Mouse (Mus musculus) midbrain, embryonic 12.5 days (tissue): ENCODE measurements around the gene Sh3d21. TPM values are rescaled to one million over a fixed set of nuclear protein-coding genes. Genes with fewer than 3 reads are reported as not detected.

Experiments
- ATAC-seq: fragments of 200-750 bp; cut with Nextera tagmentation; 2 replicates; pipeline ENCODE4 v1.8.0; 2017; ENCODE audit warnings: low read depth, moderate TSS enrichment, moderate library complexity; ENCODE audit not compliant: low FRiP score
- H3K27ac ChIP-seq: fragments of 300-500 bp; sonication (generic); replicated peaks from 2 replicates; pipeline ENCODE4 v1.5.1; 2016; ENCODE audit warnings: mild to moderate bottlenecking
- H3K27me3 ChIP-seq: fragments of 300-500 bp; sonication (generic); 2 replicates; pipeline ENCODE4 v1.6.1; 2016; ENCODE audit warnings: mild to moderate bottlenecking
- H3K36me3 ChIP-seq: fragments of 300-500 bp; sonication (generic); 2 replicates; pipeline ENCODE4 v1.6.1; 2016
- H3K4me1 ChIP-seq: fragments of 300-500 bp; sonication (generic); 2 replicates; pipeline ENCODE4 v1.6.1; 2016
- H3K4me2 ChIP-seq: fragments of 300-500 bp; sonication (generic); replicated peaks from 2 replicates; pipeline ENCODE4 v1.6.1; 2016; ENCODE audit warnings: mild to moderate bottlenecking, moderate library complexity
- H3K4me3 ChIP-seq: fragments of 300-500 bp; sonication (generic); 2 replicates; pipeline ENCODE4 v1.5.1; 2016; ENCODE audit warnings: mild to moderate bottlenecking
- H3K9ac ChIP-seq: fragments of 300-500 bp; sonication (generic); replicated peaks from 2 replicates; pipeline ENCODE4 v1.6.1; 2016; ENCODE audit warnings: mild to moderate bottlenecking, moderate library complexity
- H3K9me3 ChIP-seq: fragments of 300-500 bp; sonication (generic); 2 replicates; pipeline ENCODE4 v1.6.1; 2016; ENCODE audit warnings: mild to moderate bottlenecking
- WGBS: fragments of 180-500 bp; shearing (Covaris S2); methylation state at CpG from one replicate; pipeline ENCODE4 v1.1.7; 2016; 5-methylcytosine and 5-hydroxymethylcytosine counted together
- polyA plus RNA-seq: library from polyadenylated mRNA; unstranded; fragments of >200 nt; fragmentation: Nextera tagmentation; extraction: Ambion mirVana; gene quantifications from 2 replicates; pipeline ENCODE4 v1.2.1, GENCODE M21; 2016

Sh3d21 gene
- polyA plus RNA-seq, 1 experiment from 2014 or later: 1.7 TPM

- H3K36me3 ChIP-seq: peaks cover 33% of the 10 kb centered on the region
- peaks cover 12% of the 10 kb centered on the region for H3K4me1 ChIP-seq
- no peaks in the 10 kb centered on the region for H3K9me3 ChIP-seq
- H3K27me3 ChIP-seq: 0 out of 2 replicates have a peak, but pooled peaks cover 7% of the 10 kb centered on the region
- 71% methylated on average over 4 of the region's 4 CpGs for WGBS
- ATAC-seq: no peak
- H3K9ac ChIP-seq: no peak overlapping the region
- H3K4me2 ChIP-seq: peak overlapping the region; percentile 82; the same call in 1 of the 2 replicates
- no peak overlapping the region for H3K4me3 ChIP-seq
- no peak overlapping the region for H3K27ac ChIP-seq
These were observed 394 bp upstream of the Sh3d21 start for GRCm38 (mm10) chr4:126163685-126164084.

GRCm38 (mm10) chr4:126162544-126163066, 686 bp downstream of the Sh3d21 start:
- H3K36me3 ChIP-seq: peaks cover 22% of the 10 kb centered on the region
- WGBS: under 1% methylated on average over 44 of the region's 44 CpGs
- no peak overlapping the region for H3K27ac ChIP-seq
- ATAC-seq: peak; percentile 87
- H3K4me2 ChIP-seq: peak overlapping the region; percentile 82
- H3K9ac ChIP-seq: peak overlapping the region; percentile 57
- peak overlapping the region; percentile 46 for H3K4me3 ChIP-seq
- H3K4me1 ChIP-seq: peaks cover 12% of the 10 kb centered on the region
- 0 out of 2 replicates have a peak, but pooled peaks cover 7% of the 10 kb centered on the region for H3K27me3 ChIP-seq
- no peaks in the 10 kb centered on the region for H3K9me3 ChIP-seq

GRCm38 (mm10) chr4:126161986-126162385, 1.3 kb downstream of the Sh3d21 start:
- WGBS: 65% methylated on average over 9 of the region's 9 CpGs
- Histone ChIP-seq H3K4me1 (peaks cover 12% of the 10 kb centered on the region), H3K9me3 (no peaks in the 10 kb centered on the region), H3K9ac (peak overlapping the region; percentile 57), H3K36me3 (peaks cover 16% of the 10 kb centered on the region), H3K27ac (no peak overlapping the region), H3K4me3 (peak overlapping the region; percentile 46), H3K4me2 (peak overlapping the region; percentile 82), H3K27me3 (0 out of 2 replicates have a peak, but pooled peaks cover 7% of the 10 kb centered on the region)
- ATAC-seq: no peak

DNA sequence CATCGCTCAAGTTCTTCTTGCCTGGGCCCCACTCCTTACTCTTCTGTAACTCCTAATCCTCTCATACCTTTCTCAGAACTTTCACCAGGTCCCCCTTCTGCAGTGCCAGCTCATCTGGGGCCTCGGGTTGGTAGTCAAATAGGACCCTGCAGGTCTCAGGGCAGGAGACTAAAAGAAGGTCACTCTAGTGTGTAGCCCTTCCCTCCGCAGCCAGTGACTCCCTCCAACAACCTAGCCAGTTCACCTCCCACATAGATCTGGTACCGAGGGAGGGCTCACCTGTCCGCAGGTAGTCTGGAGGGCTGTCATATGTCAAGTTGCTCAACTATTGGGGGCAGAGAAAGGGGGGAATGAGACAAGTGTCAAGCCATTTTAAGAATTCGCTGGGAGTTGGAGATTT, 1.8 kb downstream of the Sh3d21 start:
- no peak overlapping the region for H3K9ac ChIP-seq
- H3K36me3 ChIP-seq: peaks cover 11% of the 10 kb centered on the region
- H3K4me1 ChIP-seq: peaks cover 12% of the 10 kb centered on the region
- H3K27ac ChIP-seq: no peak overlapping the region
- H3K4me2 ChIP-seq: no peak overlapping the region
- no peak overlapping the region for H3K4me3 ChIP-seq
- H3K27me3 ChIP-seq: 0 out of 2 replicates have a peak, but pooled peaks cover 7% of the 10 kb centered on the region
- 89% methylated on average over 6 of the region's 6 CpGs for WGBS
- H3K9me3 ChIP-seq: no peaks in the 10 kb centered on the region
- ATAC-seq: no peak

GRCm38 (mm10) chr4:126160981-126161380, 2.3 kb downstream of the Sh3d21 start:
- H3K9ac ChIP-seq: no peak overlapping the region
- peaks cover 6% of the 10 kb centered on the region for H3K36me3 ChIP-seq
- WGBS: 86% methylated on average over 8 of the region's 8 CpGs
- no peak overlapping the region for H3K4me3 ChIP-seq
- no peak for ATAC-seq
- H3K27me3 ChIP-seq: 0 out of 2 replicates have a peak, but pooled peaks cover 7% of the 10 kb centered on the region
- no peaks in the 10 kb centered on the region for H3K9me3 ChIP-seq
- H3K4me2 ChIP-seq: no peak overlapping the region
- no peak overlapping the region for H3K27ac ChIP-seq
- peaks cover 12% of the 10 kb centered on the region for H3K4me1 ChIP-seq

DNA sequence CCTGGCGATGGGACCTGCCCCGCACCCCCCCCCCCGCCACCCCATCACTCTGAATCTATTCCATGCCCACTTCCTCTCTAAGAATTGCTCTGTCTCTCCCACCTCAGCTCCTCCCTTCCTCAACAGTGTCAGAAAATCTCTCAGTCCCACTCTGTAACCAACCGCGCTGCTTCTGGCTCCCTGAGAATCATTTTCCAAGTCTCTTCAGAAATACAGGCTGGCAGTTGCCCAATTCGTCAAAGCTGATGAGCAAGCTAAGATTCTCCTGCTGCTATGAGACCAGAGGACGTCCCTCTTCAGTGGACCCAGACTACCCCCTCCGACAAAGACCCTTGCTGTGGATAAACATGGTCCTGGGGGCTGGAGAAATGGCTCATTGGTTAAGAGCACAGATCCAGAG, 3.8 kb downstream of the Sh3d21 start:
- 0 out of 2 replicates have a peak, but pooled peaks cover 7% of the 10 kb centered on the region for H3K27me3 ChIP-seq
- no peak overlapping the region for H3K4me2 ChIP-seq
- H3K27ac ChIP-seq: no peak overlapping the region
- H3K4me1 ChIP-seq: peaks cover 12% of the 10 kb centered on the region
- ATAC-seq: no peak
- no peaks in the 10 kb centered on the region for H3K9me3 ChIP-seq
- H3K9ac ChIP-seq: no peak overlapping the region
- H3K36me3 ChIP-seq: no peaks in the 10 kb centered on the region
- WGBS: 76% methylated on average over 7 of the region's 8 CpGs
- no peak overlapping the region for H3K4me3 ChIP-seq

- no peak for ATAC-seq
- Histone ChIP-seq H3K9ac (no peak overlapping the region), H3K36me3 (no peaks in the 10 kb centered on the region), H3K27ac (no peak overlapping the region), H3K4me2 (no peak overlapping the region), H3K9me3 (no peaks in the 10 kb centered on the region), H3K27me3 (0 out of 2 replicates have a peak, but pooled peaks cover 7% of the 10 kb centered on the region), H3K4me3 (no peak overlapping the region), H3K4me1 (peaks cover 3% of the 10 kb centered on the region)
- 92% methylated on average over 6 of the region's 6 CpGs for WGBS
These were observed 5.7 kb downstream of the Sh3d21 start for GRCm38 (mm10) chr4:126157562-126157961.

- Histone ChIP-seq H3K9me3 (no peaks in the 10 kb centered on the region), H3K36me3 (no peaks in the 10 kb centered on the region), H3K27ac (no peak overlapping the region), H3K4me2 (no peak overlapping the region), H3K9ac (no peak overlapping the region), H3K4me1 (no peaks in the 10 kb centered on the region), H3K27me3 (no peaks in the 10 kb centered on the region; the same call in 1 of the 2 replicates), H3K4me3 (no peak overlapping the region)
- WGBS: 54% methylated on average over 5 of the region's 5 CpGs
- no peak for ATAC-seq
These were observed 6.7 kb downstream of the Sh3d21 start for GRCm38 (mm10) chr4:126156617-126157016.

GRCm38 (mm10) chr4:126155869-126156268, 7.4 kb downstream of the Sh3d21 start:
- ATAC-seq: no peak
- H3K9me3 ChIP-seq: no peaks in the 10 kb centered on the region
- H3K9ac ChIP-seq: no peak overlapping the region
- WGBS: 61% methylated on average over 2 of the region's 2 CpGs
- no peak overlapping the region for H3K4me3 ChIP-seq
- H3K4me2 ChIP-seq: no peak overlapping the region
- no peaks in the 10 kb centered on the region for H3K4me1 ChIP-seq
- H3K27me3 ChIP-seq: peaks cover 6% of the 10 kb centered on the region
- H3K27ac ChIP-seq: peak overlapping the region; percentile 54
- no peaks in the 10 kb centered on the region for H3K36me3 ChIP-seq

GRCm38 (mm10) chr4:126155183-126155582, 8.1 kb downstream of the Sh3d21 start:
- Histone ChIP-seq H3K9ac (no peak overlapping the region), H3K27ac (peak overlapping the region; percentile 54), H3K4me2 (no peak overlapping the region), H3K27me3 (peaks cover 13% of the 10 kb centered on the region), H3K36me3 (no peaks in the 10 kb centered on the region), H3K4me3 (no peak overlapping the region), H3K4me1 (no peaks in the 10 kb centered on the region), H3K9me3 (no peaks in the 10 kb centered on the region)
- WGBS: 70% methylated on average over 4 of the region's 4 CpGs
- no peak for ATAC-seq

DNA sequence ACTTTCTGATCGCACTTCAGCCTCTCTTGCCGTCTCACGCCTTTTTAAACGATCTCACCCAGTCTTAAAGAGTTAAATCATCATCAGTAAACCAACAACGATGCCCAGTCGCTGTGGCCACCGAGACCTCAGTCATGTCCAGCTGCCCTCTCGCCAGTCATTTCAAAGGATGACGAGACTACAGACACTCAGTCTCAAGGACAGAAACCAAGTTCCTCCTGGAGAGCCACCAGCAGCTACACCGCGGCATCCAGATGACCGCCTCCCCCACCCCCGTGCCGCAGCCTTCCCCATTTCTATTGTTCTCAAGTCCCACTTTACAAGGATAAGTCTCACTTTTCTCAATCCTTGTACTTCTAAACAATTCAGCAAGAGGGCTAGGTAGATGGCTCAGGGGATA, 10.4 kb downstream of the Sh3d21 start:
- Histone ChIP-seq H3K9me3 (no peaks in the 10 kb centered on the region), H3K4me1 (peaks cover 16% of the 10 kb centered on the region), H3K4me2 (no peak overlapping the region), H3K9ac (no peak overlapping the region), H3K27me3 (peaks cover 36% of the 10 kb centered on the region), H3K27ac (no peak overlapping the region), H3K36me3 (no peaks in the 10 kb centered on the region), H3K4me3 (no peak overlapping the region)
- no peak for ATAC-seq
- 58% methylated on average over 14 of the region's 14 CpGs for WGBS

- 84% methylated on average over 16 of the region's 16 CpGs for WGBS
- Histone ChIP-seq H3K4me3 (no peak overlapping the region), H3K36me3 (no peaks in the 10 kb centered on the region), H3K27ac (no peak overlapping the region), H3K4me2 (no peak overlapping the region), H3K9ac (no peak overlapping the region), H3K27me3 (peaks cover 44% of the 10 kb centered on the region), H3K4me1 (peaks cover 21% of the 10 kb centered on the region), H3K9me3 (no peaks in the 10 kb centered on the region)
- no peak for ATAC-seq
These were observed 11.4 kb downstream of the Sh3d21 start for GRCm38 (mm10) chr4:126151701-126152440.
